Mouse (Mus musculus) midbrain, embryonic 13.5 days (tissue): ENCODE data around the gene Man1c1. TPM values are rescaled to one million over a fixed set of nuclear protein-coding genes. Genes with fewer than 3 reads are reported as not detected.
A peak's percentile ranks its signal among the peaks of the same experiment; 100 is the strongest.

ENCODE experiments used
- ATAC-seq: fragments of 200-750 bp; cut with Nextera tagmentation; 2 replicates; pipeline ENCODE4 v1.8.0; 2017; ENCODE audit warnings: mild to moderate bottlenecking, moderate TSS enrichment, moderate library complexity
- H3K27ac ChIP-seq: fragments of 300-500 bp; sonication (generic); 2 replicates; pipeline ENCODE4 v1.5.1; 2015; ENCODE audit warnings: inconsistent platforms, mild to moderate bottlenecking, moderate library complexity
- H3K27me3 ChIP-seq: fragments of 300-500 bp; sonication (generic); 2 replicates; pipeline ENCODE4 v1.6.1; 2015; ENCODE audit warnings: mild to moderate bottlenecking, inconsistent platforms
- H3K36me3 ChIP-seq: fragments of 300-500 bp; sonication (generic); 2 replicates; pipeline ENCODE4 v1.6.1; 2015; ENCODE audit warnings: mild to moderate bottlenecking, inconsistent platforms
- H3K4me1 ChIP-seq: fragments of 300-500 bp; sonication (generic); replicated peaks from 2 replicates; pipeline ENCODE4 v1.6.1; 2015; ENCODE audit warnings: inconsistent platforms
- H3K4me2 ChIP-seq: fragments of 300-500 bp; sonication (generic); replicated peaks from 2 replicates; pipeline ENCODE4 v1.6.1; 2015; ENCODE audit warnings: moderate library complexity, mild to moderate bottlenecking, inconsistent platforms
- H3K4me3 ChIP-seq: fragments of 300-500 bp; sonication (generic); replicated peaks from 2 replicates; pipeline ENCODE4 v1.5.1; 2015; ENCODE audit warnings: mild to moderate bottlenecking, inconsistent platforms
- H3K9ac ChIP-seq: fragments of 300-500 bp; sonication (generic); replicated peaks from 2 replicates; pipeline ENCODE4 v1.6.1; 2015; ENCODE audit warnings: mild to moderate bottlenecking, inconsistent platforms
- H3K9me3 ChIP-seq: fragments of 300-500 bp; sonication (generic); 2 replicates; pipeline ENCODE4 v1.6.1; 2016; ENCODE audit warnings: mild to moderate bottlenecking, inconsistent platforms
- WGBS: fragments of 180-500 bp; shearing (Covaris S2); methylation state at CpG from one replicate; pipeline ENCODE4 v1.1.7; 2015; 5-methylcytosine and 5-hydroxymethylcytosine counted together
- polyA plus RNA-seq: library from polyadenylated mRNA; unstranded; fragments of >200 nt; fragmentation: Nextera tagmentation; extraction: Ambion mirVana; gene quantifications from 2 replicates; pipeline ENCODE4 v1.2.1, GENCODE M21; 2015

The Man1c1 gene
- polyA plus RNA-seq, 1 experiment from 2014 or later = 2.4 TPM

GRCm38 (mm10) chr4:134594731-134595439 is 109.2 kb downstream of the Man1c1 start:
- WGBS = 89% methylated on average over 10 of the region's 10 CpGs

GRCm38 (mm10) chr4:134592442-134592841 is 111.6 kb downstream of the Man1c1 start:
- no peaks in the 10 kb centered on the region for H3K36me3 ChIP-seq
- H3K9me3 ChIP-seq = no peaks in the 10 kb centered on the region
- no peak overlapping the region for H3K4me2 ChIP-seq
- 80% methylated on average over 4 of the region's 4 CpGs for WGBS
- no peak overlapping the region for H3K9ac ChIP-seq
- peaks cover 26% of the 10 kb centered on the region for H3K4me1 ChIP-seq
- H3K27me3 ChIP-seq = no peaks in the 10 kb centered on the region
- no peak overlapping the region for H3K4me3 ChIP-seq
- no peak for ATAC-seq
- H3K27ac ChIP-seq = no peak overlapping the region

More at GRCm38 (mm10) chr4:134594731-134595439, 109.2 kb downstream of the Man1c1 start:
- no peaks in the 10 kb centered on the region for H3K36me3 ChIP-seq
- no peak overlapping the region for H3K4me2 ChIP-seq
- no peak overlapping the region for H3K4me3 ChIP-seq
- no peak overlapping the region for H3K27ac ChIP-seq
- no peak for ATAC-seq
- H3K9me3 ChIP-seq = no peaks in the 10 kb centered on the region
- no peak overlapping the region for H3K9ac ChIP-seq
- H3K27me3 ChIP-seq = no peaks in the 10 kb centered on the region
- peaks cover 26% of the 10 kb centered on the region for H3K4me1 ChIP-seq

GRCm38 (mm10) chr4:134591506-134592061 is 112.5 kb downstream of the Man1c1 start:
- Histone ChIP-seq H3K4me1 (peaks cover 25% of the 10 kb centered on the region), H3K9ac (no peak overlapping the region), H3K27ac (peak overlapping the region; percentile 59), H3K27me3 (no peaks in the 10 kb centered on the region), H3K4me3 (no peak overlapping the region), H3K36me3 (no peaks in the 10 kb centered on the region), H3K9me3 (no peaks in the 10 kb centered on the region), H3K4me2 (no peak overlapping the region)
- 54% methylated on average over 11 of the region's 11 CpGs for WGBS
- ATAC-seq = peak; percentile 48

- peaks cover 23% of the 10 kb centered on the region for H3K4me1 ChIP-seq
- no peak overlapping the region for H3K27ac ChIP-seq
- H3K9me3 ChIP-seq = no peaks in the 10 kb centered on the region
- H3K27me3 ChIP-seq = no peaks in the 10 kb centered on the region
- H3K4me2 ChIP-seq = no peak overlapping the region
- H3K9ac ChIP-seq = no peak overlapping the region
- no peak for ATAC-seq
- WGBS = 78% methylated on average over 10 of the region's 10 CpGs
- H3K4me3 ChIP-seq = no peak overlapping the region
- H3K36me3 ChIP-seq = no peaks in the 10 kb centered on the region
These were observed 113.7 kb downstream of the Man1c1 start for GRCm38 (mm10) chr4:134590227-134590926.

GRCm38 (mm10) chr4:134589786-134590185 is 114.3 kb downstream of the Man1c1 start:
- no peak overlapping the region for H3K4me3 ChIP-seq
- H3K27me3 ChIP-seq = no peaks in the 10 kb centered on the region
- no peak overlapping the region for H3K9ac ChIP-seq
- no peaks in the 10 kb centered on the region for H3K36me3 ChIP-seq
- H3K4me2 ChIP-seq = no peak overlapping the region
- ATAC-seq = no peak
- no peak overlapping the region for H3K27ac ChIP-seq
- peaks cover 23% of the 10 kb centered on the region for H3K4me1 ChIP-seq
- no peaks in the 10 kb centered on the region for H3K9me3 ChIP-seq
- 62% methylated on average over 9 of the region's 9 CpGs for WGBS

GRCm38 (mm10) chr4:134588951-134589350 is 115.1 kb downstream of the Man1c1 start:
- no peak for ATAC-seq
- H3K4me2 ChIP-seq = no peak overlapping the region
- no peak overlapping the region for H3K27ac ChIP-seq
- no peaks in the 10 kb centered on the region for H3K36me3 ChIP-seq
- WGBS = 90% methylated on average over 5 of the region's 5 CpGs
- H3K9ac ChIP-seq = no peak overlapping the region
- no peak overlapping the region for H3K4me3 ChIP-seq
- no peaks in the 10 kb centered on the region for H3K9me3 ChIP-seq
- H3K4me1 ChIP-seq = peaks cover 23% of the 10 kb centered on the region
- H3K27me3 ChIP-seq = no peaks in the 10 kb centered on the region

- no peak overlapping the region for H3K4me2 ChIP-seq
- 94% methylated on average over 9 of the region's 9 CpGs for WGBS
- H3K9ac ChIP-seq = no peak overlapping the region
- no peaks in the 10 kb centered on the region for H3K27me3 ChIP-seq
- H3K36me3 ChIP-seq = no peaks in the 10 kb centered on the region
- no peaks in the 10 kb centered on the region for H3K9me3 ChIP-seq
- H3K27ac ChIP-seq = no peak overlapping the region
- H3K4me1 ChIP-seq = peaks cover 23% of the 10 kb centered on the region
- no peak overlapping the region for H3K4me3 ChIP-seq
- no peak for ATAC-seq
These were observed 115.8 kb downstream of the Man1c1 start for GRCm38 (mm10) chr4:134588287-134588686.

- no peak overlapping the region for H3K9ac ChIP-seq
- H3K4me2 ChIP-seq = no peak overlapping the region
- H3K4me3 ChIP-seq = no peak overlapping the region
- H3K36me3 ChIP-seq = no peaks in the 10 kb centered on the region
- H3K9me3 ChIP-seq = no peaks in the 10 kb centered on the region
- no peak for ATAC-seq
- no peak overlapping the region for H3K27ac ChIP-seq
- peaks cover 22% of the 10 kb centered on the region for H3K4me1 ChIP-seq
- 70% methylated on average over 11 of the region's 11 CpGs for WGBS
- no peaks in the 10 kb centered on the region for H3K27me3 ChIP-seq
These were observed 116.4 kb downstream of the Man1c1 start for GRCm38 (mm10) chr4:134587636-134588197.

GRCm38 (mm10) chr4:134586631-134587030 is 117.5 kb downstream of the Man1c1 start:
- Histone ChIP-seq H3K27ac (no peak overlapping the region), H3K4me1 (peaks cover 14% of the 10 kb centered on the region), H3K9me3 (no peaks in the 10 kb centered on the region), H3K27me3 (no peaks in the 10 kb centered on the region), H3K36me3 (no peaks in the 10 kb centered on the region), H3K4me2 (no peak overlapping the region), H3K9ac (no peak overlapping the region), H3K4me3 (no peak overlapping the region)
- WGBS = 94% methylated on average over 1 of the region's 1 CpGs
- ATAC-seq = no peak

GRCm38 (mm10) chr4:134586126-134586525 is 118.0 kb downstream of the Man1c1 start:
- no peaks in the 10 kb centered on the region for H3K36me3 ChIP-seq
- H3K9me3 ChIP-seq = no peaks in the 10 kb centered on the region
- WGBS = 91% methylated on average over 7 of the region's 7 CpGs
- no peak overlapping the region for H3K9ac ChIP-seq
- H3K4me3 ChIP-seq = no peak overlapping the region
- no peak overlapping the region for H3K4me2 ChIP-seq
- no peak for ATAC-seq
- H3K27ac ChIP-seq = no peak overlapping the region
- H3K27me3 ChIP-seq = no peaks in the 10 kb centered on the region
- peaks cover 14% of the 10 kb centered on the region for H3K4me1 ChIP-seq

- WGBS = 75% methylated on average over 3 of the region's 3 CpGs
- no peaks in the 10 kb centered on the region for H3K36me3 ChIP-seq
These were observed 120.6 kb downstream of the Man1c1 start for GRCm38 (mm10) chr4:134583513-134583912.

GRCm38 (mm10) chr4:134581365-134581764 is 122.7 kb downstream of the Man1c1 start:
- Histone ChIP-seq H3K9ac (0 out of 2 replicates have a peak overlapping the region, but pooled peaks have one; percentile 32), H3K27me3 (no peaks in the 10 kb centered on the region), H3K27ac (0 out of 2 replicates have a peak overlapping the region, but pooled peaks have one; percentile 42), H3K4me2 (no peak overlapping the region), H3K4me3 (no peak overlapping the region), H3K4me1 (peaks cover 29% of the 10 kb centered on the region), H3K36me3 (no peaks in the 10 kb centered on the region), H3K9me3 (no peaks in the 10 kb centered on the region)
- ATAC-seq = no peak
- 48% methylated on average over 8 of the region's 8 CpGs for WGBS

More at GRCm38 (mm10) chr4:134583513-134583912, 120.6 kb downstream of the Man1c1 start:
- Histone ChIP-seq H3K4me1 (peaks cover 29% of the 10 kb centered on the region), H3K9me3 (no peaks in the 10 kb centered on the region), H3K27me3 (no peaks in the 10 kb centered on the region), H3K4me3 (no peak overlapping the region), H3K4me2 (no peak overlapping the region), H3K27ac (no peak overlapping the region), H3K9ac (no peak overlapping the region)
- no peak for ATAC-seq
